Mouse (Mus musculus) testis, adult 2 months (tissue): ENCODE measurements around the gene Tspan9.

ENCODE experiments used
- CTCF ChIP-seq: fragments of 200-500 bp; IDR thresholded peaks from 2 replicates; pipeline ENCODE4 v1.5.1; 2012; ENCODE audit warnings: low read depth, mild to moderate bottlenecking, inconsistent platforms, low read length, moderate library complexity; ENCODE audit not compliant: control insufficient read depth, insufficient read depth, insufficient replicate concordance
- POLR2A ChIP-seq: fragments of 200-500 bp; IDR thresholded peaks from 2 replicates; pipeline ENCODE4 v1.6.1; 2012; ENCODE audit warnings: low read depth, mild to moderate bottlenecking, inconsistent platforms, low read length, moderate library complexity; ENCODE audit not compliant: control insufficient read depth

DNA sequence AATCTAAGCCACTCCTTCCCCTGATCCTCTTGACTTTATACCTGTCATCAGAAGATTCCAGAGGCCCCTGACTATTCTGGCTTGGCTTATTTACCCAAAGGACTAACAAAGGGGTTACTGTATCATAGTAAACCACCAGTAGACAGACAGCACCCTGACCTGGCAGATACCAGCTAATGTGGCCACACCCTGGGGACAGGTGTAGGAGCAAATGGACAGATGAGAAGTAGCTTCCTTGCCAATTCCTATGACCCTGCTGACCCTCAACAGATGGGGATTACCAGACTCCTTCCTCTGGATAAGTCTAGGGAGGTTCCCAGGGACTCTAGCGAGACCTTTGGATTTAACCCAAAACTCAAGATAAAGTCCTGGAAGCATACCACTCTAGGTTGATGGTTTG, 183.2 kb downstream of the Tspan9 start:
- TF ChIP-seq POLR2A = no peak
- TF ChIP-seq CTCF = no peak
